Mouse (Mus musculus) spleen, postnatal 36 days (tissue): ENCODE results near the gene Fam47e.
"Not testable (repeated sequence)": the region's sequence is repeated elsewhere in the genome, so short reads cannot be mapped to it uniquely, and the experiment has no call there.

ENCODE experiments used
- DNase-seq, 2 experiments: peaks; one replicate each; pipeline ENCODE4 v3.0.0; 2022; ENCODE audit warnings: low spot score in 2 of 2, mixed read lengths in 1 of 2

The Fam47e gene

DNA sequence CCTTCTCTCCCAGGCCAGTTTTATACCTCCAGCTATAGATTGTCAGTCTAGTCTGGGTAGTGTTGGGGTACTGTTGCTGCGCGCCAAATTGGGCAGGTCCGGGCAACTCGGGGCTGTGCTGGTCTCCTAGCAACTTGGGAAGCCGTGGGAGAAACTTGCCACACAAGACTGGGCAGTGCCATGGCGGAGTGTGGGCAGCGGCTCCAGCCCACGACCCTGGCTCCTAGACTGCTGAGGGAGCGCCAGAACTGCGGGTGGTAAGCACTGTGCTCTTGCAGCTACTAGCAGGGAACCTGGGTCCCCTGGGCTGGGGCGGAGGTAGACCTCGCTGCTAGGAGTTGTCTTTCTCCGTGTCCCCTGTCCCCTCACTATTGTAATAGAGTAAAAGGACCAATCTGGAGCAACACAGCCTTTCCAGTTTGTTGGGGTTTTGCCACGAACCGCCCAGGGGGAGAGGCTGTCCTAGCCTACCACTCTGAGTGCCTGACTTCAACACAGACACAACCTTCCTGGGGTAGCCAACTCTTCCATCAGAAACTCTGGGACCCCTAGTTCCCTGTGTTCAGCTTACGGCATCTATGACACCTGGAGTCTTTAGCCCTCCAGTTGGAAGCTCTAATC lies at the start of gene Fam47e:
Fam47e (plus strand) TSS at position 179 of the 621 bp plus-strand sequence.
- DNase-seq, result no peak

DNA sequence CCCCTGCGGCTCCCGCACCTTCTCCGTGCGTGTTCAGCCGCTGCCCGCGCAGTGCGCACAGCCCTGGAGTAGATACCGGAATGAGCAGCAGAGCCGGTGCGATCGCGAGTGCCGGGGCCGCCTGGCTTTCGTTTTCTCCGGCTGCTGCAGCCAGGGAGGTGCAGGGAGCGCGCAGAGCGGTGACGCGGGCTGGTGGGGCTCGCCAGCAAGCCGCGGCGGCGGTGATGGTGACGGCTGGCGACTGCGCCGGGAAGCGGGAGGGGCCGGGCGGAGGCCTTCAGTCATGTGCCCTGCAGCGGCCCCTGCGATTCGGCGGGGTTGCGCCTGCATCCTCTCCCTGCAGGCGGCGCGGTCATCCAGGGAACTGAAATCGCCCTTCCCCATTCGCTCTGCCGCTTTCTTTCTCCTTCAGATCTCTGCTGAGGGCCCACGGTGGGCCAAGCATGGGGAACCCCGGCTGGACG lies 49.4 kb upstream of the Fam47e start:
- peak; percentile 92 to 93 for DNase-seq

DNA sequence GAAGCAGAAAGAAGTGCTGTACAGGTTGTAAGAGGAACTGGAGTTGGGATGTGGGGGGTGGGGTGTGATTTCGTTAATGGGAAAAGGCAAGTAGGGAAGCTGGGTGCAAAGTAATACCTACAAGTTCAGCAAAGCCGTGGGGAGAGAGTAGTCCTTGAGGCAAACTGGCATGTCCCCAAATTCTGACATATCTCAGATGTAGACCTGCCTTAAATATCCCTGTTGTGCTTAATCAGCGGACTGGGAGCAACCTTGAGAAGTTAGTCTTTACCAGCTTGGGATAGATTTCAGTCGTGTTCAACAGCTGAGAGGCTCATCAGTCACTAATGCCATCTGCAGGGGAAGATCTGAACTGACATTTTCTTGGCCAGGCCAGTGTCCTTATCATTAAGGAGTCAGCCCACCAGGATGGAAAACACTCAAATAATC lies 48.6 kb upstream of the Fam47e start:
- peak; percentile 51 to 59 for DNase-seq

DNA sequence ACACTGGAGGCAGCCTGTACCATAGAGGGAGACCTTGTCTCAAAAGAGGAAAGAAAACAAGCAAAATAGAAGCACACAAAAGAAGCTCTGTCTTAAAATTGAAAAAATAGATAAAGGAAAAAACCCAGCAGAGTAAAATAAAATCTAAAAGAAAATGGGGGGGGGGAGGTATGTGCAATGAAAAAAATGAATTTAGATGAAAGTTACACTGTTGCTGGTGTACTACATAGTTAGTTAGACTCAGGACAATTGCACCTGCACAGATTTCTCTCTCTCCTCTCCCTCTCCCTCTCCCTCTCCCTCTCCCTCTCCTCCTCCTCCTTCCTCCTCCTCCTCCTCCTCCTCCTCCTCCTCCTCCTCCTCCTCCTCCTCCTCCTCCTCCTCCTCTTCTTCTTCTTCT lies 48.1 kb upstream of the Fam47e start, which contains the start of gene Scarb2:
Scarb2 (minus strand) TSS at position 101 of the 400 bp plus-strand sequence.
- no peak for DNase-seq

DNA sequence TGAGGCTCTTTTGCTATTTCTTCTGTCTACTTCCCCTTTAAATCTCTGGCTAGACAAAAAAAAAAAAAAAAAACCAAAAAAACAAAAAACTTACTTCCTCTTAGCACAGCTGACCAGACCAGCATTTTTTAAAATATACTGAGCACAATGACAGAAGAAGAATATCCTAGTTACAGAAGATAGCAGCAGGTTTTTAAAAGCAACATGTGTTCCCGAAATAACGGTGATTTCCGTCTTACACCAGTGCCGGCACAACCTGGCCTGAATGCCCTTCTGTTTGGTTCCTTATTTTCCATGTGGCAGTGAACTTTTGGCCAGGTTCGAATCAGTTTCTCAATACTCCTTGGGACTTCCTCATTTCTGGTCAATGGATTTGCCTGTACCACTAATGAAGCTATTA lies 46.0 kb upstream of the Fam47e start:
- peak; percentile 28 to 41 for DNase-seq

DNA sequence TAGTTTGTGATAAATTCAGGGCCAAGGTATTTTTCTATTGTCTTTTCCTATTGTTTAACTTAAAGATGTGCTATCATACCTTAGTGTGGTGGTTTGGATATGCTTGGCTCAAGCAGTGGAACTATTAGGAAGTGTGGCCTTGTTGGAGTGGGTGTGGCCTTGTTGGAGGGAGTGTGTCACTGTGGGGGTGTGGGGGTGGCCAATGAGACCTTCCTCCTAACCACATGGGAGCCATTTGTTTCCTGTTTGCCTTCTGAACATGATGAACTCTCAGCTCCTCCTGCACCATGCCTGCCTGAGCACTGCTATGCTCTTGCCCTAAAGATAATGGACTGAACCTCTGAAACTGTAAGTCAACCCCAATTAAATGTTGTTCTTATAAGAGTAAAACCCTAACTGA lies 43.6 kb upstream of the Fam47e start:
- peak; percentile 72 to 74 for DNase-seq

DNA sequence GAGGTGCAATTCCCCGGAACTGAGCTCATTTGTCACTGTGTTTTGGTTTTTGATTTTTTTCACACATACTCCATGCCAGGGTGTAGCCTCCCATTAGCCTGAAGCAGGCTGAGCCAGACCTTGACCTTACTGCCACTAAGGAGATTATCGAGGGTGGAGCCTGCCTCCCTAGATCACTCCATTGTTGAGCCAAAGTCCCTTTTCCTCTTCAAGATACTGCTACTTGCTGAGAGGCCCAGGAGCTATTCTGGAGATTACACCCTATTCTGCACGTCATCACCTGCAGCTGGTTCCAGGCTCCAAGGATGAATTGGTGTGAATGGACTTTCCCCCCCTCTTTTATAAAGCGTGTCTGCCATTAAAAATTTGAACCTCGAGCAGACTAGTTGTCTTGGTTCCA lies 42.8 kb upstream of the Fam47e start:
- DNase-seq, result no peak

DNA sequence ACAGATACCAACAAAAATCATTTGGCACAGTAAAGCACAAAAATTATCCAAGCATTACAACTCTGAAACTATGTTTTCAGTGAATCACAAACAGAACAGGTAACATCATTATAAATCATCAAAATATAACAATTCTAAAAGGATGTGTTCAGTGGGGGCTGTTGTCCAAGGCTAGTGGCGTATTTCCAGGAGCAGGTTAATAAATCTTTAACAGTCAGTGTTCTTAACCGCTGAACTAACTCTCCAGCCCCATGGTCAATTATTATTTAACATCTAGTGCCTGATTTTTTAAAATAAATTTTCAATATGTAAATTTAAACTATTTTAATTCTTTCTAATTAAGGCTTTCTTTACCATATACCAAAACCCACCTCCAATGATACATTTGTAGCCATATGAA lies 33.7 kb upstream of the Fam47e start:
- DNase-seq, result not testable (repeated sequence)

DNA sequence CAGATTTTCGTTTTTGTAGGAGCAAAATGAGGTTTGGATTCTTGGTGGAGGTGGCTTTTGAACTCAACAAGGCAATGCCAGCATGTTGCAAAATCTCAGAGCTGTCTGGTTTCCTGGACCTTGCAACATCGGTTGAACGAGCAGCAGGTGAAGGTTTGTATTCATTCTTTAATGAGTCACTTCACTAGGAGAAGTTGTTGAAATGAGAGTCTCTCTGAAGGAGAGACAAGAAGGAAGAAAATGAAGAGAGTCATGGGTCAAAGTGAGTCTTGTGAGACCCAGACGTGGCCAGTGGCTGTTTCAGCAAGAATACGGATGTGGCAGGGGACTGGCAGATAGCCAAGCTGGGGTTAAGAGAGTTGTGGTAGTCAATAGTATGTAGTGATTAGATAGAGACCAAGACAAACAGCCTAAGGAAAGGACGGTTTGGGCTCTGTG lies 30.0 kb upstream of the Fam47e start:
- peak; percentile 11 to 35 for DNase-seq

DNA sequence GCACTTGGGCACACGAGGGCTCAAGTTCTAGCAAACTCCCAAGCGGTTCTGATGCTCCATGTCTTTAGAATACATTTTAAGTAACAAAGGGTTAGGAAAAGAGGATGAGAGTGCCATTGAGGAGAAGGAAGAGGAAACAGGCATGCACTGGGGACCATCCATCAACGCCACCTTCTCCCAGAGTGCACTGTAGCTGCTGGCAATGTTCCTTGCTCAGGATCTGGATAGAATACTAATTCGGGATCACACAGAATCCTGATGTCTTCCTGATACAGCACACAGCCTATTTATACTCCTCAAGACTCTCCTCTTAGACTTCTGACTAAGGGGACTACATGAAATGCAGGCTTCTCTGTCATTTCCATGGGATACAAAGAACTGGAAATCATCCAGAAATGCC lies 15.2 kb upstream of the Fam47e start:
- no peak for DNase-seq

DNA sequence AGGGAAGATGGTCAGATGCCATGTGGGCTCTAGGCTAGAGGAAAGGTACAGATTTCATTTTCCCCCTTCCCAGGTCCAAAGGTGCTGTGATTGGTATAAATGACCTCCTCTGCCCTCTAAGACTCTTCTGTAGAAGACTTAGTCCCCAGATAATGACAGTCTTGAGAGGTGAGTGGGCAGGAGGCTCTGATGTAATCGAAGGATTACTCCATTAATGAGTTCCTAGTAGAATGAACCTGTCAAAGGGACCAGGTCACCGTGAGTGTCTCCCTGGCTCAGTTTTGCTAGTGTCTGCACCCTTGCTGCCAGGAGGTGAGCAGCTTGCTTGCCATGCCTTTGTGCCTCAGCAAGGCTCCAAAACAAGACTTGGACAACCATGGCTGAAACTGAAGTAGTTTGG lies 2.3 kb upstream of the Fam47e start:
- DNase-seq, result no peak

DNA sequence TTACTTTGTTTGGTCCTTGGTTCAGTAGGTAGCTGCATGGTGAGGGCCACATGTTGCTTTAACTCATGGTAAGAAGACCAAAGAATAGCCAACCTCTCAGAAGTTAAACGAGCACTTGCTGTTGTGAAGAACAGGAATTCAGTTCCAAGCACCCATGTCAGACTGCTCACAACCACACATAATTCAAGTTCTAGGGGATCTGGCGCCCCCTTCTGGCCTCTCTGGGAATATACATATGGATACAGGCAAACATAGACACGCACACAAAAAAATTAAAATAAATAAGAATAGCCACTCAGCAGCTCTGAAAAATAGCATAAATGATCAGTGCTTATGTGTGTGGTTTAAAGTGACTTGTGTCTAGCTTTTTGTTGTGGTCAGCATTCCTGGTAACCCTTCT lies 930 bp upstream of the Fam47e start:
- DNase-seq, result no peak

DNA sequence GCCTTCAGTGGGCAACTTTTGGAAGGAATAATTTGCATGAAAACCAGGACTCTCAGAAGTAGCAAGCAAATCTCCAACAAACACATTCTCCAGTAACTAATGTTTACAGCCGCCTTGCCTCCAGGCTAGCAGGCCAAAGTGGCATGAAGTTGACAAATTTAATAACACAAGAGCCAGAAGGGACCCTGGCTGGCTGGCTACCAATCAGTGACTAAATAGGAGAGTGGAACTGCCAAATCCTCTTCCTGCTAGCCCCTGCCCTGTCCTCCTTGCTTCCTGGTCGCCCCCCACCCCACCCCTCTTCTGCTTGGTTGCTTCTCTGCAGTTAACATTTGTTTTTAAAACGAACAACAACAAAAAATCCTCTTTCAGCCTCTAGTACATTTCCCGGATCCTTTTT lies 426 bp upstream of the Fam47e start:
- no peak for DNase-seq

DNA sequence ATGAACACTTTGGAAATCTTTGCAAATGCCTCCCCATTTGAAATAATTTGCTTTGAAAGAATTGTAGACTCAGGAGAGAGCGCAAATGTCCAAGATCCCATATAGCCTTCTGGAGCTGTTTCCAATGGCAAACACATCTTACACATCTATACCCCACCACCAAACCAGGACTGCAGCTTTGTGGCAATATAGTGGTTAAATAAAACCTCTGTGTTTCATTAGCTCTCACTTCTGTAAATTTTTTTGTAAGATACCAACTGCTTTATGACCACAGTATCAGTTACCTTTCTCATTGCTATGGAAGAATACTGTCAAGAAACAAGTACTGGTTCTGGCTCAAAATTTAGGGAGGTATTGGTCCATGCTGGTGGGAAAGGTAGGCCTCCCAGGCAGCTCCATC lies 1.0 kb downstream of the Fam47e start:
- no peak for DNase-seq

DNA sequence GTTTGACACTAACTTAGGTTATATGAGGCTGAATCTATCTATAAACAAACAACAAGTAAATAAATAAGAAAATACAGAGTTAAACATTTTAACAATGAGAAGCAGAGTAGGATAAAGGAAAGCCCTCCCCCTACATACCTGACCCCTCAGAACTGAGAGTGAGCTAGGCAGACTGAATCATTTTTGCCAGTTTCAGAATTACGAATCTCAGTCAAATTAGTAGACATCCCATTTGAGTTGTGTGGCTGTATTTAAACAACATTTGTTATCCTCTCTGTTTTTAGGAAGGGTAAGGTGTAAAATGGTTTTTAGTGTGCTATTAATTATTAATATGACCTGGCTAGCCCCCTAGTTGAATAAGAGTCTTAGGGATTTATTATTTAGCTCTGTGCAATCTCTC lies 2.6 kb downstream of the Fam47e start:
- no peak for DNase-seq

DNA sequence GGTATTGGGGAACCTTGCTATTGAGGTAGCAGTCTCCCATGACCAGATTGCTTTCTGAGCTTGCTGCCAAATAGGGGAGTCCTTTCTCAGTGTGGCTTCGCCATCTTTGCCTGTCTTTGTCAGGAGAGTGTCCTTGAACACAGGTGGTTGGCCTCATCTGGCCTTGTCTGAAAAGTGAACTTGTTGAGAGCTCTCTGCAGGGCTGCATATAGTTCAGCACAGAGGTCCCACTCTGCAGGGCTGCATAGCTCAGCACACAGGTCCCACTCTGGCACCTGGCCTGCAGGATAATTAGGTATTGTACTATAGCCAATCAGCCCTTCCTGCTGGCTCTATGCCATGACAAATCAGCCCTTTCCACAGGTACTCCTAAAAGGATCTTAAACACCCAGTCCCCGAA lies 5.3 kb downstream of the Fam47e start:
- no peak for DNase-seq

DNA sequence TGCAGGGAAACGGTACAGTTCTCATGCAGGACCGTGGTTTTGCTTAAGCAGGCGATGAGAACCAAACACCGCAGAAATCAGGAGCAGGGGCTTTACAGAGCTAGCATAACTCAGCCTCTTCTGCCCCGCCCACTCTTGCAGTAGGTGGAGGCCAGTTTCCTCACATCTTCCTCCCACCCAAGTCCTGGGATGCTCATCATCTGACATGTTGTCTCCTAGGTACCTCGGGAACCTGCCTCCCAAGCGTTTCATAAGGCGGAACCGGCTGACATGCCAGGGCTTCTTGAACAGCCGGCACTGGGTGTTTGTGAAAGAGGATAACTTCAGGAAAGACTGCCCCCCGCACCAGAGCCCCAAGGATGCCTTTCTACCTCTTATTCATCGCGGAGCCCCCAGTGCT lies 7.1 kb downstream of the Fam47e start:
- no peak for DNase-seq

DNA sequence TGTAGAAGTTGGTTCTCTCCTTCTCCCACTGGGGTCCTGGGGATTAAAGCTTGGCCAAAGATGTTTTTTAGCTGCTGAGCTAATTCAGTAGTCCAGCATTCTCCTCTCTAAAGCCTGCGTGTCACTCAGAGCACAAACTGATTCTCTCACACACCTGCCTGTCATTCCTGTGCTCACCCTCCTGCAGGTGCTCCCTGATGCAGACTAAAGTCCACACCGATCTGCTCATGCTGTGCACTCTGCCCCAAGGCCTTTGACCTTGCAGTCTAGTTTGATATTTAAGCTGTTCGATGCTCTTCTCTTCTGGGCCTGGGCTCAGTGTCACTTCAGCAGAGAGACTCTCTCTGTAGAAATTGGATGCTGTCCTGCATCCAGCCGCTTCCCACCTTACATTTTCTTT lies 16.4 kb downstream of the Fam47e start:
- DNase-seq, result no peak

DNA sequence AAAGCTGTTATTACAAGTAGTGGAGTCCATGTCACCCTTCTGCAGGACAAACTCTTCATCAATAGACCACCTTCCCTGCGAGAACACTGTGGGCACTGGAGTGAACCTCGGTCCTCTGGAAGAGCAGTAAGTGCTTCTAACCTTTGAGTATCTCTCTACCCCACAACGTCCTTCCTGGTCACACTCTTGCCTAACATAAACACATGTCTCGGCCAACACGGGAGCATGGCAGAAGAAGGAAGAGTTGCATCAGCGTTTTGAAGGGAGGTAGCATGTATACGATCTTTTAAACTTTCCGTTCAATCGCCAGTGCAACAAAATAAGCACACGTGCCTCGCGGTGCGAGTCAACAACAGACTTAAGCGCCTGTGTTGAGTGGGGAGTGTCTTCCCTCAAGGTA lies 24.7 kb downstream of the Fam47e start:
- DNase-seq, result no peak

DNA sequence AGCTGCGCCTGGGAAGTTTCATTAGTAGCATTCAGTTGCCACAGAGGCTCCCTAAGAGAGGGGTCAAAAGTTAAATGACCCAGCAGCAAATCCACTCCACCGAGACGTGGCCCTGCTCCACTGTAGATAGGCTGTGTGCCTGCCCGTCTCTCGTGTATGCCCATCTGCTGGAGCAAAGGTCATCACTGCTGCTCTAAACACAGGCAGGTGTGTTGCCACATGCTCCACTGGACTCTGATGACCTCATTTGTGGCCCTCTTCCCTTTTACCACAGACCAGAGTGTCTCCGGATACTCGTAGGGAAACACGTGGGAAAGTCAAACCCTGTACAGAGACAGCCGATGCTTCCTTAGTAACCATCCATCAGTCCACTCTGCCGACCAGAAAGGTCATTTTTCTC lies 31.1 kb downstream of the Fam47e start:
- DNase-seq, result no peak

DNA sequence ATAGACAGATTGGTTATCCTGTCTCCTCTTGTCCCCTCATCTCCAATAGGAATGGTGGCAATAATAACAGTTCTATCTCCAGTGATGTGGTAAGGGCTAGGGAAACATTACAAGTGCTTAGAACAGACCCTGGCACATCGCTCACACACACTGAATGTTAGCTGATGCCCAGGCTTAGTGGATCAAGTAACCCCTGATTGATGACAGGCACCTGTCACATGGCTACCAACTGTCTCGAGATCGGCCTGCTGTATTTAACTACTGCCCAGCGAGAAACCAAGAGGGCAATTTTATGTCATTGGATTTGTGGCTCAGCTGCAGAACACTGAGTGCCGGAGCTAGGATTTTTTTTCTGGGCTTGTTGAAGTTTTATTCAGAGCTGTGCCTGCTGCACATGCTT lies 40.2 kb downstream of the Fam47e start:
- DNase-seq, result no peak

DNA sequence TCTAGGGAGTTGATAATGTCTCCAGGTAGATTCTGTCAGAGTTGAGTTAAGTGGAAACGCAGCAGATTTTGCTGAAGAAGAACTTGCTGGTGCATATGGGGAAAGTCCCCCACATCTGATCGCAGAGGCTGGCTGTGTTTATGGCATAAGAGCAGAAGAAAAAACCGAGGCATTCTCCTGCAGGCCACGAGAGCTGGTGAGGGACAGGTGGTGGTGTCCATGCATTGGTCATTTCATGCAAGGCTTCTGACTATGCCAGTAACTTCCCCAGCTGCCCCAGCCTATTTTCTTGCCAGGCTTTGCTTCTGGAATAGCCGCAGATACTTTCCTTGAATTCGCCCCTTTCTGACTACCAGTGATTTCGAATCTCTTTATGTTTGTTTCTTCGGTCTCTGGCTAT lies 42.0 kb downstream of the Fam47e start:
- DNase-seq, result no peak

DNA sequence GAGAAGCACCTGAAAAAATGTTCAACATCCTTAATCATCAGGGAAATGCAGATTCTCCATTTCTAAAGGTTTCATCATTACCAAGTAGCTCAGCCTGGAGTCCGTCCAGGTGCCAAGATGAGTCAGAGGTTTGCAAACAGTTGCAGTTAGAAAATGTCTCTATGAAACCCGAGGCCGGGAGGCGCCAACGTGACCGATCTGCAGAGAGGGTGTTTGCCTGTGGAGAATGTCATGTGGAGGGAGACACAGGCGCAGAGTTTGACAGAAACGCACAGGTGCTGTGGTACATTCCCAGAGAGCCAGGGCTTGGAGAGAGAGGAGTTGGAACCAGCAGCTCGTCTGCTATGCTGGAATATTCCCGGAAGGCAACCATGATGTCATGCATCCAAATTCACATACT lies 44.2 kb downstream of the Fam47e start:
- DNase-seq, result no peak
